In genomic region chr6:135198726-135199125, GRCm38 (mm10) we compare ENCODE assay signal across 8 mouse cellular contexts. TPM values are rescaled to one million over a fixed set of nuclear protein-coding genes. Genes with fewer than 3 reads are reported as not detected.
DNase-seq lines count a peak whose midpoint lies in the region; ATAC-seq and TF ChIP-seq lines count a peak whose summit lies in the region.

No protein-coding gene starts in this region.

- H3K9me3 ChIP-seq in heart, embryonic 11.5 days (replicated peaks; ENCODE audit: control insufficient read depth, low read length): no peaks in the 10 kb centered on the region
- H3K9me3 ChIP-seq in G1E (replicated peaks): peaks cover 18% of the 10 kb centered on the region
- H3K9me3 ChIP-seq in hindbrain, embryonic 11.5 days (ENCODE audit: control insufficient read depth, low read length): no peaks in the 10 kb centered on the region

- H3K79me2 ChIP-seq in macrophage (ENCODE audit: inconsistent target): no peaks in the 10 kb centered on the region

- no peak for TF ChIP-seq CTCF in G1E (IDR thresholded peaks at IDR 0.05; ENCODE audit: low read depth, low read length)

- WGBS in heart, embryonic 11.5 days (ENCODE audit: insufficient replicate concordance): 49% methylated on average over 6 of the region's 6 CpGs
- 55% methylated on average over 6 of the region's 6 CpGs for WGBS in hindbrain, embryonic 11.5 days
- 46% methylated on average over 6 of the region's 6 CpGs for WGBS in macrophage (ENCODE audit: missing documents)

- peaks cover 9% of the 10 kb centered on the region; the same call in 1 of the 2 replicates for H3K4me1 ChIP-seq in heart, embryonic 11.5 days (ENCODE audit: control insufficient read depth, insufficient read depth, low read length)
- peaks cover 38% of the 10 kb centered on the region for H3K4me1 ChIP-seq in G1E (ENCODE audit: insufficient read depth, low read depth, low read length)
- no peaks in the 10 kb centered on the region for H3K4me1 ChIP-seq in hindbrain, embryonic 11.5 days (replicated peaks; ENCODE audit: control insufficient read depth, insufficient read depth, low read length)

- intact Hi-C loops in heart, postnatal 36 days (cut with DNase I): no loop called here

- H3K4me3 ChIP-seq in heart, embryonic 11.5 days (ENCODE audit: low read depth, low read length): peak overlapping the region; percentile 84
- H3K4me3 ChIP-seq in G1E (ENCODE audit: low read depth, low read length) (peak overlapping the region; percentile 78), macrophage (ENCODE audit: inconsistent target) (peak overlapping the region; percentile 51)
- peak overlapping the region; percentile 79 for H3K4me3 ChIP-seq in hindbrain, embryonic 11.5 days (ENCODE audit: low read depth, low read length)

- H3K36me3 ChIP-seq in heart, embryonic 11.5 days (ENCODE audit: control insufficient read depth, insufficient read depth, low read length): no peaks in the 10 kb centered on the region
- H3K36me3 ChIP-seq in G1E (replicated peaks) (peaks cover 29% of the 10 kb centered on the region), macrophage (ENCODE audit: inconsistent target) (no peaks in the 10 kb centered on the region)
- H3K36me3 ChIP-seq in hindbrain, embryonic 11.5 days (ENCODE audit: control insufficient read depth, insufficient read depth, low read length): no peaks in the 10 kb centered on the region

- peak overlapping the region; percentile 87 for H3K9ac ChIP-seq in heart, embryonic 11.5 days (ENCODE audit: low read depth, low read length)
- peak overlapping the region; percentile 83; the same call in 1 of the 2 replicates for H3K9ac ChIP-seq in hindbrain, embryonic 11.5 days (ENCODE audit: low read depth, low read length)

- ATAC-seq in heart, embryonic 11.5 days (replicated peaks; ENCODE audit: insufficient number of reproducible peaks, low FRiP score, low TSS enrichment): no peak
- no peak for ATAC-seq in G1E (ENCODE audit: extremely low read depth, insufficient number of reproducible peaks, low FRiP score, poor library complexity, severe bottlenecking)
- no peak for ATAC-seq in hindbrain, embryonic 11.5 days (ENCODE audit: low FRiP score)

- peak overlapping the region; percentile 95 for H3K4me2 ChIP-seq in heart, embryonic 11.5 days
- H3K4me2 ChIP-seq in hindbrain, embryonic 11.5 days (replicated peaks; ENCODE audit: low read depth, low read length): peak overlapping the region; percentile 91

- no peak overlapping the region; the same call in 1 of the 2 replicates for H3K27ac ChIP-seq in heart, embryonic 11.5 days (ENCODE audit: low read depth, low read length)
- no peak overlapping the region for H3K27ac ChIP-seq in hindbrain, embryonic 11.5 days (ENCODE audit: low read depth, low read length)
- no peak overlapping the region for H3K27ac ChIP-seq in macrophage

- no peak for DNase-seq in heart, postnatal 36 days
- DNase-seq in G1E (ENCODE audit: low spot score): no peak
- DNase-seq in hindbrain, embryonic 11.5 days (ENCODE audit: low spot score): no peak
- no peak for DNase-seq in urinary bladder, postnatal 4 days (ENCODE audit: low spot score in 2 of 2)
- DNase-seq in spleen, postnatal 10 days (ENCODE audit: low spot score in 2 of 2): no peak
- DNase-seq in embryo, embryonic 9.5 days (ENCODE audit: extremely low spot score): no peak

- H3K27me3 ChIP-seq in heart, embryonic 11.5 days (ENCODE audit: control insufficient read depth, insufficient read depth, low read length): no peaks in the 10 kb centered on the region; the same call in 1 of the 2 replicates
- H3K27me3 ChIP-seq in G1E (ENCODE audit: insufficient read depth, low read length): no peaks in the 10 kb centered on the region
- H3K27me3 ChIP-seq in hindbrain, embryonic 11.5 days (ENCODE audit: control insufficient read depth, insufficient read depth, low read length): no peaks in the 10 kb centered on the region

RNA-seq across cellular contexts. Expression of gene Hebp1, which starts 0.9 kb away (rescaled TPM):
- polyA plus RNA-seq in heart, embryonic 11.5 days (2014; fragmentation: Nextera tagmentation; extraction: Ambion mirVana): 7.2 and 15.2 TPM in 2 replicates
- total RNA-seq in heart, postnatal 36 days (2021): 10 to 100 TPM; 50.3 to 53.5 TPM
- total RNA-seq in G1E (2014; fragmentation: Nextera tagmentation): 21.4 and 21.7 TPM in 2 replicates
- total RNA-seq in G1E (2017): 42.0 and 45.4 TPM in 2 replicates
- polyA plus RNA-seq in G1E (2012): 2.8 and 5.6 TPM in 2 replicates
- 2.6 and 4.1 TPM in 2 replicates for polyA plus RNA-seq in hindbrain, embryonic 11.5 days (2014; fragmentation: Nextera tagmentation; extraction: Ambion mirVana)
- total RNA-seq in macrophage (2018; cell fraction: chromatin; rRNA removed): 10 to 100 TPM in 23 of 26 experiments, 1 to 10 TPM in 3; 8.2 to 46.7 (median 20.9) TPM
- total RNA-seq in macrophage (2018; cell fraction: cytosol; rRNA removed): 100 to 1,000 TPM in 1 of 26 experiments, 10 to 100 TPM in 25; 40.2 to 114 (median 58.5) TPM
- total RNA-seq in macrophage (2018; cell fraction: nucleus; rRNA removed): 10 to 100 TPM in 25 of 26 experiments, 1 to 10 TPM in 1; 10.0 to 53.3 (median 26.2) TPM
- polyA plus RNA-seq in macrophage (2018): 80.2 to 97.2 TPM (median 86.9 TPM) in 3 replicates

RNA-seq across cellular contexts. Expression of gene Fam234b, which starts 0.9 kb away (rescaled TPM):
- polyA plus RNA-seq in heart, embryonic 11.5 days (2014; fragmentation: Nextera tagmentation; extraction: Ambion mirVana): 11.2 and 11.3 TPM in 2 replicates
- total RNA-seq in heart, postnatal 36 days (2021): 1 to 10 TPM; 7.0 to 9.2 TPM
- 26.3 and 37.3 TPM in 2 replicates for total RNA-seq in G1E (2014; fragmentation: Nextera tagmentation)
- 18.0 and 18.3 TPM in 2 replicates for total RNA-seq in G1E (2017)
- polyA plus RNA-seq in G1E (2012): 6.6 and 7.5 TPM in 2 replicates
- polyA plus RNA-seq in hindbrain, embryonic 11.5 days (2014; fragmentation: Nextera tagmentation; extraction: Ambion mirVana): 32.5 and 34.2 TPM in 2 replicates
- 10 to 100 TPM in 8 of 26 experiments, 1 to 10 TPM in 15, under 1 TPM in 3; 0.54 to 12.5 (median 7.3) TPM for total RNA-seq in macrophage (2018; cell fraction: chromatin; rRNA removed)
- total RNA-seq in macrophage (2018; cell fraction: cytosol; rRNA removed): 1 to 10 TPM; 4.2 to 9.2 (median 6.4) TPM
- 10 to 100 TPM in 18 of 26 experiments, 1 to 10 TPM in 8; 2.9 to 22.3 (median 12.3) TPM for total RNA-seq in macrophage (2018; cell fraction: nucleus; rRNA removed)
- 4.6 to 8.6 TPM (median 8.0 TPM) in 3 replicates for polyA plus RNA-seq in macrophage (2018)

RNA-seq across cellular contexts. Expression of gene Gsg1, which starts 55.4 kb away (rescaled TPM):
- polyA plus RNA-seq in heart, embryonic 11.5 days (2014; fragmentation: Nextera tagmentation; extraction: Ambion mirVana): 1.0 and 1.1 TPM in 2 replicates
- total RNA-seq in heart, postnatal 36 days (2021): under 1 TPM; 0.24 to 0.47 TPM
- total RNA-seq in G1E (2014; fragmentation: Nextera tagmentation) (not detected in 2 replicates), G1E (2017) (not detected in 2 replicates)
- polyA plus RNA-seq in G1E (2012) (not detected in 2 replicates), macrophage (2018) (0.14 to 0.51 TPM (median 0.18 TPM) in 3 replicates)
- polyA plus RNA-seq in hindbrain, embryonic 11.5 days (2014; fragmentation: Nextera tagmentation; extraction: Ambion mirVana): 0.32 and 0.66 TPM in 2 replicates
- total RNA-seq in macrophage (2018; cell fraction: chromatin; rRNA removed): not detected
- total RNA-seq in macrophage (2018; cell fraction: cytosol; rRNA removed): under 1 TPM in 19 of 26 experiments, not detected in 7; 0.10 to 0.37 (median 0.16) TPM
- total RNA-seq in macrophage (2018; cell fraction: nucleus; rRNA removed): not detected
